ENCODE assay signal across 23 mouse cellular contexts in the genomic region with DNA sequence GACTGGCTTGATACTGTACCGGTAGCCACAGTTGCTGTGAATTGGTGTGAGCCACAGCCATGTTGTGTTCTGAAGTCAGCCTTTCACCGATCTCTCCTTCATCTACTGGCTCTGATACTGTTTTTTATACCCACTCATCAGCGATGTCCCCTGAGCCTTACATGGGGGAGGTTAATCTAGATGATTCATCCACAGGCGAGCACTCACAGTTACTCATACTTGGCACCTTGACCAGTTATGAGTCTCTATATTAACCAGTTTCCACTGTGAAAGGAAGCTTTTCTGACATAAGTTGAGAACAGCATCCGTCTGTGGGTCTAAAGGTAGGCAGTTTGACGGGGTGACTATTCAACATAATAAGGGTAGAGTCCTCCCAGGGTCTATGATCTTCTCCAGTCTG.
A peak's percentile ranks its signal among the peaks of the same experiment; 100 is the strongest.
DNase-seq lines count a peak whose midpoint lies in the region; ATAC-seq and TF ChIP-seq lines count a peak whose summit lies in the region.
"Had no signal": no experiment of that assay in that cellular context is flagged by ENCODE, and none has a peak within 500 bp of the region (broad histone marks: within the 10 kb centered on the region; RNA-seq: fewer than 3 reads in every experiment).

No protein-coding gene starts in this region.

- H3K9ac ChIP-seq in forebrain, postnatal 0 days = no peak overlapping the region
- H3K9ac ChIP-seq: embryonic facial prominence, embryonic 15.5 days; forebrain, embryonic 15.5 days; heart, embryonic 13.5 days; hindbrain, embryonic 12.5 days had no signal

- 94% methylated on average over 6 of the region's 6 CpGs for WGBS in forebrain, postnatal 0 days

- no peak for TF ChIP-seq CTCF in forebrain, postnatal 0 days (IDR thresholded peaks at IDR 0.05; ENCODE audit: low read depth)

- no peak overlapping the region for H3K4me3 ChIP-seq in forebrain, postnatal 0 days (ENCODE audit: low read depth, low read length)
- H3K4me3 ChIP-seq: embryonic facial prominence, embryonic 15.5 days; erythroblast, embryonic 14.5 days; forebrain, embryonic 15.5 days; gastrocnemius, adult 2 months; heart, embryonic 13.5 days; hindbrain, embryonic 12.5 days had no signal

- DNase-seq in adrenal gland, adult (ENCODE audit: inconsistent age in 2 of 2, low spot score in 1 of 2) = peak; percentile 17 to 69
- no peak for DNase-seq in adrenal gland, postnatal 25 days
- peak; percentile 12 for DNase-seq in right cerebral cortex, adult 18-20 months
- DNase-seq in right cerebral cortex, postnatal 25 days = no peak
- DNase-seq in adrenal gland, postnatal 14 days = peak; percentile 12
- no peak for DNase-seq in forebrain, postnatal 0 days
- no peak for DNase-seq in cerebellum, adult 11-12 months
- no peak for DNase-seq in urinary bladder, postnatal 25 days (ENCODE audit: low spot score)
- DNase-seq: cerebellum, adult 8-10 months; cerebellum, postnatal 14 days; embryo, embryonic 11 days; gastrocnemius, adult 2 months; gastrocnemius, postnatal 25 days; heart, postnatal 4 days; kidney, adult 11 months; kidney, adult 9 months had no signal

- no peaks in the 10 kb centered on the region for H3K27me3 ChIP-seq in forebrain, postnatal 0 days (ENCODE audit: insufficient read depth, low read length)
- H3K27me3 ChIP-seq: embryonic facial prominence, embryonic 15.5 days; forebrain, embryonic 15.5 days; heart, embryonic 13.5 days; hindbrain, embryonic 12.5 days had no signal

- H3K4me1 ChIP-seq in forebrain, postnatal 0 days (ENCODE audit: insufficient read depth) = no peaks in the 10 kb centered on the region
- H3K4me1 ChIP-seq: embryonic facial prominence, embryonic 15.5 days; forebrain, embryonic 15.5 days; heart, embryonic 13.5 days; hindbrain, embryonic 12.5 days had no signal

- H3K9me3 ChIP-seq in forebrain, postnatal 0 days (ENCODE audit: low read length) = no peaks in the 10 kb centered on the region
- H3K9me3 ChIP-seq: embryonic facial prominence, embryonic 15.5 days; forebrain, embryonic 15.5 days; hindbrain, embryonic 12.5 days had no signal

- no peak overlapping the region for H3K4me2 ChIP-seq in forebrain, postnatal 0 days (ENCODE audit: low read depth)
- H3K4me2 ChIP-seq: embryonic facial prominence, embryonic 15.5 days; forebrain, embryonic 15.5 days; heart, embryonic 13.5 days; hindbrain, embryonic 12.5 days had no signal

- ATAC-seq in forebrain, postnatal 0 days = no peak
- ATAC-seq: forebrain, embryonic 15.5 days; hindbrain, embryonic 16.5 days; inflammation-experienced regulatory T-cells, adult 6 months had no signal

- H3K36me3 ChIP-seq in forebrain, postnatal 0 days (ENCODE audit: insufficient read depth) = no peaks in the 10 kb centered on the region
- H3K36me3 ChIP-seq: embryonic facial prominence, embryonic 15.5 days; forebrain, embryonic 15.5 days; heart, embryonic 13.5 days; hindbrain, embryonic 12.5 days had no signal

- no peak overlapping the region for H3K27ac ChIP-seq in forebrain, postnatal 0 days (ENCODE audit: low read depth, low read length)
- H3K27ac ChIP-seq: embryonic facial prominence, embryonic 15.5 days; forebrain, embryonic 15.5 days; gastrocnemius, adult 2 months; heart, embryonic 13.5 days; hindbrain, embryonic 12.5 days had no signal

Comparison
In these comparisons a context has a peak if more than half of its experiments do, and no peak if none do; other contexts are left out.
1. DNase-seq: peak in adrenal gland, adult (2 of 2), right cerebral cortex, adult 18-20 months (single experiment) and adrenal gland, postnatal 14 days (single experiment); none in adrenal gland, postnatal 25 days (single experiment), right cerebral cortex, postnatal 25 days (single experiment), forebrain, postnatal 0 days (single experiment), cerebellum, adult 11-12 months (single experiment) and urinary bladder, postnatal 25 days (single experiment).